Mouse (Mus musculus) heart, postnatal 0 days (tissue): ENCODE measurements at regions not wholly inside any gene's neighbourhood (a gene's known extent, or its start where the extent isn't known, plus 50 kb on each side); places are given as distances from the start of the nearest gene placed in this dataset.
A peak's percentile ranks its signal among the peaks of the same experiment; 100 is the strongest.

ENCODE experiments used
- ATAC-seq: fragments of 200-750 bp; cut with Nextera tagmentation; 2 replicates; pipeline ENCODE4 v1.8.0; 2017; ENCODE audit warnings: low read depth, moderate number of reproducible peaks, moderate library complexity; ENCODE audit not compliant: insufficient read depth
- DNase-seq: peaks from one replicate; pipeline ENCODE4 v3.0.0-alpha.2; 2016; ENCODE audit warnings: low spot score
- H3K27ac ChIP-seq: fragments of 300-500 bp; sonication (generic); 2 replicates; pipeline ENCODE4 v1.5.1; 2014; ENCODE audit warnings: low read depth, mild to moderate bottlenecking
- H3K27me3 ChIP-seq: fragments of 300-500 bp; sonication (generic); 2 replicates; pipeline ENCODE4 v1.6.1; 2014; ENCODE audit warnings: low read length, mixed read lengths; ENCODE audit not compliant: control insufficient read depth, insufficient read depth
- H3K36me3 ChIP-seq: fragments of 300-500 bp; sonication (generic); replicated peaks from 2 replicates; pipeline ENCODE4 v1.6.1; 2014; ENCODE audit warnings: low read length, mixed read lengths; ENCODE audit not compliant: control insufficient read depth, insufficient read depth
- H3K4me1 ChIP-seq: fragments of 300-500 bp; sonication (generic); 2 replicates; pipeline ENCODE4 v1.6.1; 2014; ENCODE audit warnings: antibody characterized with exemption; ENCODE audit not compliant: control insufficient read depth, insufficient read depth
- H3K4me2 ChIP-seq: fragments of 300-500 bp; sonication (generic); 2 replicates; pipeline ENCODE4 v1.6.1; 2014; ENCODE audit warnings: low read depth, mild to moderate bottlenecking, low read length, moderate library complexity
- H3K4me3 ChIP-seq: fragments of 300-500 bp; sonication (generic); 2 replicates; pipeline ENCODE4 v1.5.1; 2014; ENCODE audit warnings: low read depth, low read length
- H3K9ac ChIP-seq: fragments of 300-500 bp; sonication (generic); replicated peaks from 2 replicates; pipeline ENCODE4 v1.6.1; 2014; ENCODE audit warnings: low read depth, low read length, mixed read lengths
- H3K9me3 ChIP-seq: fragments of 300-500 bp; sonication (generic); replicated peaks from 2 replicates; pipeline ENCODE4 v1.6.1; 2016; ENCODE audit warnings: low read length; ENCODE audit not compliant: control insufficient read depth
- CTCF ChIP-seq: IDR thresholded peaks from 2 replicates; pipeline ENCODE4 v1.5.1; 2016; ENCODE audit warnings: antibody characterized with exemption, control low read depth, low read depth
- EP300 ChIP-seq: IDR thresholded peaks from 2 replicates; pipeline ENCODE4 v1.6.1; 2016; ENCODE audit warnings: antibody characterized with exemption, low read depth
- WGBS: fragments of 180-500 bp; shearing (Covaris S2); extraction: QIAGEN DNeasy Blood & Tissue Kit; methylation state at CpG from one replicate; pipeline ENCODE4 v1.1.7; 2014; 5-methylcytosine and 5-hydroxymethylcytosine counted together

- H3K4me2 ChIP-seq = no peak overlapping the region
- H3K27ac ChIP-seq = no peak overlapping the region
- DNase-seq = no peak
- ATAC-seq = no peak
- no peaks in the 10 kb centered on the region for H3K27me3 ChIP-seq
- H3K4me1 ChIP-seq = no peaks in the 10 kb centered on the region
- H3K9ac ChIP-seq = no peak overlapping the region
- WGBS = 65% methylated on average over 1 of the region's 1 CpGs
- no peaks in the 10 kb centered on the region for H3K36me3 ChIP-seq
- H3K9me3 ChIP-seq = no peaks in the 10 kb centered on the region
- no peak for TF ChIP-seq EP300
- no peak for TF ChIP-seq CTCF
- H3K4me3 ChIP-seq = no peak overlapping the region
These were observed 214.3 kb downstream of the Ktn1 start for GRCm38 (mm10) chr14:47862556-47862955.

- H3K4me2 ChIP-seq = no peak overlapping the region
- H3K4me3 ChIP-seq = no peak overlapping the region
- no peak overlapping the region for H3K9ac ChIP-seq
- H3K27me3 ChIP-seq = no peaks in the 10 kb centered on the region
- DNase-seq = no peak
- H3K36me3 ChIP-seq = no peaks in the 10 kb centered on the region
- H3K27ac ChIP-seq = no peak overlapping the region
- ATAC-seq = no peak
- WGBS = 60% methylated on average over 5 of the region's 5 CpGs
- H3K9me3 ChIP-seq = no peaks in the 10 kb centered on the region
- TF ChIP-seq EP300 = no peak
- TF ChIP-seq CTCF = no peak
- no peaks in the 10 kb centered on the region for H3K4me1 ChIP-seq
These were observed 214.8 kb downstream of the Ktn1 start for GRCm38 (mm10) chr14:47863067-47863466.

- Histone ChIP-seq H3K4me2 (no peak overlapping the region), H3K9me3 (no peaks in the 10 kb centered on the region), H3K9ac (no peak overlapping the region), H3K4me3 (no peak overlapping the region), H3K36me3 (no peaks in the 10 kb centered on the region), H3K27ac (no peak overlapping the region), H3K4me1 (no peaks in the 10 kb centered on the region), H3K27me3 (no peaks in the 10 kb centered on the region)
- WGBS = 74% methylated on average over 6 of the region's 6 CpGs
- no peak for ATAC-seq
- no peak for DNase-seq
- TF ChIP-seq EP300 (no peak), CTCF (no peak)
These were observed 215.5 kb downstream of the Ktn1 start for GRCm38 (mm10) chr14:47863701-47864100.

GRCm38 (mm10) chr14:47867017-47867416 is 218.8 kb downstream of the Ktn1 start:
- no peaks in the 10 kb centered on the region for H3K27me3 ChIP-seq
- H3K4me1 ChIP-seq = no peaks in the 10 kb centered on the region
- H3K9ac ChIP-seq = no peak overlapping the region
- no peaks in the 10 kb centered on the region for H3K36me3 ChIP-seq
- H3K9me3 ChIP-seq = no peaks in the 10 kb centered on the region
- DNase-seq = no peak
- WGBS = 74% methylated on average over 2 of the region's 2 CpGs
- TF ChIP-seq CTCF = no peak
- no peak for TF ChIP-seq EP300
- ATAC-seq = no peak
- no peak overlapping the region for H3K4me3 ChIP-seq
- no peak overlapping the region for H3K4me2 ChIP-seq
- H3K27ac ChIP-seq = no peak overlapping the region

GRCm38 (mm10) chr14:47868258-47868780 is 220.1 kb downstream of the Ktn1 start:
- DNase-seq (no peak), ATAC-seq (no peak)
- Histone ChIP-seq H3K36me3 (no peaks in the 10 kb centered on the region), H3K4me3 (no peak overlapping the region), H3K9me3 (no peaks in the 10 kb centered on the region), H3K27ac (no peak overlapping the region), H3K27me3 (no peaks in the 10 kb centered on the region), H3K9ac (no peak overlapping the region), H3K4me2 (no peak overlapping the region), H3K4me1 (no peaks in the 10 kb centered on the region)
- WGBS = 63% methylated on average over 3 of the region's 3 CpGs
- TF ChIP-seq CTCF = no peak
- no peak for TF ChIP-seq EP300

- H3K4me1 ChIP-seq = no peaks in the 10 kb centered on the region
- H3K9me3 ChIP-seq = no peaks in the 10 kb centered on the region
- no peak overlapping the region for H3K4me3 ChIP-seq
- H3K4me2 ChIP-seq = no peak overlapping the region
- no peak overlapping the region for H3K9ac ChIP-seq
- no peaks in the 10 kb centered on the region for H3K36me3 ChIP-seq
- TF ChIP-seq CTCF = no peak
- TF ChIP-seq EP300 = no peak
- 42% methylated on average over 5 of the region's 5 CpGs for WGBS
- no peak for ATAC-seq
- no peak overlapping the region for H3K27ac ChIP-seq
- peak; percentile 8 for DNase-seq
- no peaks in the 10 kb centered on the region for H3K27me3 ChIP-seq
These were observed 228.3 kb downstream of the Ktn1 start for GRCm38 (mm10) chr14:47876585-47876984.
